Mouse (Mus musculus) macrophage (primary cell): ENCODE data around the gene Spsb2. TPM values are rescaled to one million over a fixed set of nuclear protein-coding genes. Genes with fewer than 3 reads are reported as not detected.
"Not testable (repeated sequence)": the region's sequence is repeated elsewhere in the genome, so short reads cannot be mapped to it uniquely, and the experiment has no call there.

Experiments
- H3K27ac ChIP-seq: fragments of 350-480 bp; formaldehyde crosslinking; 2 replicates; pipeline ENCODE4 v1.9.0; 2021
- H3K36me3 ChIP-seq: fragments of 350-480 bp; formaldehyde crosslinking; 2 replicates; pipeline ENCODE4 v1.9.0; 2021; ENCODE audit errors: inconsistent target
- H3K4me3 ChIP-seq: fragments of 350-480 bp; formaldehyde crosslinking; 2 replicates; pipeline ENCODE4 v1.9.0; 2021; ENCODE audit errors: inconsistent target
- H3K79me2 ChIP-seq: fragments of 350-480 bp; formaldehyde crosslinking; 2 replicates; pipeline ENCODE4 v1.9.0; 2021; ENCODE audit errors: inconsistent target
- WGBS: methylation state at CpG from one replicate; pipeline ENCODE4 v1.1.7; 2026; ENCODE audit warnings: inconsistent platforms; ENCODE audit not compliant: missing documents; 5-methylcytosine and 5-hydroxymethylcytosine counted together
- polyA plus RNA-seq: library from polyadenylated mRNA; stranded (reverse); fragments of 250-400 nt; gene quantifications from 3 replicates; pipeline ENCODE4 v1.2.4, GENCODE M21; 2018; ENCODE audit warnings: inconsistent platforms

Gene Spsb2
- polyA plus RNA-seq, 1 experiment from 2014 or later = 24.2 TPM

GRCm38 (mm10) chr6:124817125-124817524 lies 8.7 kb downstream of the Spsb2 start:
- WGBS = 98% methylated on average over 11 of the region's 11 CpGs
- H3K27ac ChIP-seq = no peak overlapping the region
- H3K79me2 ChIP-seq = peaks cover 18% of the 10 kb centered on the region
- H3K4me3 ChIP-seq = no peak overlapping the region
- peaks cover 54% of the 10 kb centered on the region for H3K36me3 ChIP-seq

DNA sequence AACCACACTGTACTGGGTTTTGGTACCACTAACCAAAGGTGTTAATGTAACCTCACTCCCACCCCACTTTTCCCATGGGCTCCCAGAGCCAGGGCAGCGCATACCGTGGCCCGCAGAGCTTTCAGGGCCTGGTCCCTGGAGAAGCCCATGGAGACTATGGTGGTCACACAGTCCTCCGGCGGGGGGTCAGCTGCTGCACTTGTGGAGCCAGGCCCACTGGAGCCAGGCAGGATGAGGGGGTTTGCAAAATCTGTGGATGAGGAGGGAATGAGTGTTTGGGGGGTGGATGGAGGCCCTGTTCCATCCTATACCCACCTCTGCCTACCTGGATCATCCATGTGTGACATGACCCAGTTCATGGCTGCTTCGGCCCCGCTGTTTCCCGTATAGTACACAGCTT lies 9.1 kb downstream of the Spsb2 start:
- H3K36me3 ChIP-seq = peaks cover 55% of the 10 kb centered on the region
- peak overlapping the region; percentile 32 for H3K27ac ChIP-seq
- no peak overlapping the region for H3K4me3 ChIP-seq
- peaks cover 14% of the 10 kb centered on the region for H3K79me2 ChIP-seq
- 67% methylated on average over 8 of the region's 8 CpGs for WGBS

GRCm38 (mm10) chr6:124817971-124818370 lies 9.5 kb downstream of the Spsb2 start:
- H3K79me2 ChIP-seq = peaks cover 10% of the 10 kb centered on the region
- H3K36me3 ChIP-seq = peaks cover 59% of the 10 kb centered on the region
- H3K4me3 ChIP-seq = no peak overlapping the region
- WGBS = 11% methylated on average over 8 of the region's 8 CpGs
- H3K27ac ChIP-seq = peak overlapping the region; percentile 46

GRCm38 (mm10) chr6:124820891-124821290 lies 12.4 kb downstream of the Spsb2 start:
- no peak overlapping the region for H3K4me3 ChIP-seq
- peaks cover 81% of the 10 kb centered on the region for H3K36me3 ChIP-seq
- no peak overlapping the region for H3K27ac ChIP-seq
- WGBS = 97% methylated on average over 5 of the region's 5 CpGs
- H3K79me2 ChIP-seq = peaks cover 6% of the 10 kb centered on the region

GRCm38 (mm10) chr6:124822049-124822448 lies 13.6 kb downstream of the Spsb2 start:
- Histone ChIP-seq H3K27ac (no peak overlapping the region), H3K79me2 (peaks cover 17% of the 10 kb centered on the region), H3K4me3 (no peak overlapping the region), H3K36me3 (peaks cover 80% of the 10 kb centered on the region)
- WGBS = 98% methylated on average over 4 of the region's 4 CpGs

GRCm38 (mm10) chr6:124828101-124828592 lies 19.7 kb downstream of the Spsb2 start:
- Histone ChIP-seq H3K36me3 (peaks cover 37% of the 10 kb centered on the region), H3K79me2 (peaks cover 61% of the 10 kb centered on the region), H3K27ac (peak overlapping the region; percentile 87), H3K4me3 (peak overlapping the region; percentile 97)
- WGBS = 21% methylated on average over 10 of the region's 10 CpGs

DNA sequence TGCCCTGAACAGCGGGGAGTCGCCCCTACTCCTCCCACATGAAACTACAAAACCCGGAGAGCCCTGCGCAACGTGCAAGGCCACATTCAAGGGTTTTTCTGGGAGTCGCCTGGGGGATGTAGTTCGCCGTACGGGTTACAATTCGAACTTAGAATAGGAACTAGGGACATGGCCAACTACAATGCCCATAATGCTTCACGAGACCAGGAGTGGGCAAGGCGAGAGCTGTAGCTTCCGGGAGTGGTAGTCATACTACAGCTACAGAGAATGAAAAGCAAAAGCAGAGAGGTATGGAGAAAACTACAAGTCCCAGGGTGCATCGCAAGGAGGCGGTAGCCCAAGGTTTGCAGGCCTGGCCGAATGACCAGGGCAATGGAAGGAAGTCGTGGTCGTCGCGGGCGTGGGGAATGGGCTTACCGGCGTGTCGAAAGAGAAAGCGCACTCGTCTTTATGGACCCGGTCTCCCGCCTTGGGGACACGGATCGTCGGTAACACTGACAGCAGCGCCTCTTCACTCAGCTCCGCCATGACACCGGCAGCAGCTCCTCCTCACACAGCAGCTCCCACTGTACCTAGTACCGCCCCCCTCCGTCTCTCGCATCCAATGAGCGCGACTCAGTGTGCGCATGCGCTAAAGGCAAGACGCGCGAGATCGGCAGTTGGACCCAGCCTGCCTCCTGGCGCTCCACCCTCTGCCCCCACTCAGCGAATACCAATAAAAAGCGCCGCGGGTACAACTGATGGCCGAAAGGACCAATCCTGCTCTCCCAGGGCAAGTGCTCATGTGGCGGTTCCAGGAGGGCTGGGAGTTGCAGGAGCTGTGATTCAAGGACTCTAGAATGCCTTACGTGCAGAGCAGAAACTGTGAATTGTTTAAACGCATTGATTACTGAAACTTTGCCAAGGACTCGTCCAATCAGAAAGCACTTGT lies 20.7 kb downstream of the Spsb2 start, which contains the start of the genes Usp5 and Cdca3:
Gene Usp5 (minus strand): TSS at position 617 of the 931 bp plus-strand sequence.
Gene Cdca3 (plus strand): TSS at position 680 of the 931 bp plus-strand sequence.
- peak within 1 kb of the TSS; percentile 97 for H3K4me3 ChIP-seq
- H3K79me2 ChIP-seq = peaks cover 61% of the 10 kb centered on the region
- H3K27ac ChIP-seq = peak within 1 kb of the TSS; percentile 87
- peaks cover 27% of the 10 kb centered on the region for H3K36me3 ChIP-seq
- WGBS = under 1% methylated on average over 55 of the region's 55 CpGs

GRCm38 (mm10) chr6:124829799-124830700 lies 21.6 kb downstream of the Spsb2 start:
- peak overlapping the region; percentile 87 for H3K27ac ChIP-seq
- H3K36me3 ChIP-seq = peaks cover 18% of the 10 kb centered on the region
- H3K79me2 ChIP-seq = peaks cover 61% of the 10 kb centered on the region
- H3K4me3 ChIP-seq = peak overlapping the region; percentile 97
- under 1% methylated on average over 38 of the region's 38 CpGs for WGBS

DNA sequence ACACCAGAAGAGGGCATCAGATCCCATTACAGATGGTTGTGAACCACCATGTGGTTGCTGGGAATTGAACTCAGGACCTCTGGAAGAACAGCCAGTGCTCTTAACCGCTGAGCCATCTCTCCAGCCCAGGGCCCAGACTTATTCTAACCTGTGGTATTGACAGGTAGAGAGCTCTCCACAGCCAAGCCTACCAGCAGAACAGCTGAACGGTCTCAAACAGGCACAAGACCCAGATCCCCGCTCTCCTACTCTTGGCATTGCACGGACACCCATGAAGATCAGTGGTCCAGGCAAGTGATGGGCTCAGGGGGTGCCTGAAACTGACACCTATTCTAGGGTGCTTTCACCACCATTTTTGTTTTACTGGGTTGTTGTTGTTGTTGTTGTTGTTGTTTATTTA lies 22.7 kb downstream of the Spsb2 start:
- Histone ChIP-seq H3K4me3 (peak overlapping the region; percentile 97), H3K27ac (0 out of 2 replicates have a peak overlapping the region, but pooled peaks have one; percentile 87), H3K79me2 (peaks cover 53% of the 10 kb centered on the region)
- 94% methylated on average over 4 of the region's 4 CpGs for WGBS
- not testable (repeated sequence) for H3K36me3 ChIP-seq

GRCm38 (mm10) chr6:124831649-124832048 lies 23.2 kb downstream of the Spsb2 start:
- H3K4me3 ChIP-seq = no peak overlapping the region

DNA sequence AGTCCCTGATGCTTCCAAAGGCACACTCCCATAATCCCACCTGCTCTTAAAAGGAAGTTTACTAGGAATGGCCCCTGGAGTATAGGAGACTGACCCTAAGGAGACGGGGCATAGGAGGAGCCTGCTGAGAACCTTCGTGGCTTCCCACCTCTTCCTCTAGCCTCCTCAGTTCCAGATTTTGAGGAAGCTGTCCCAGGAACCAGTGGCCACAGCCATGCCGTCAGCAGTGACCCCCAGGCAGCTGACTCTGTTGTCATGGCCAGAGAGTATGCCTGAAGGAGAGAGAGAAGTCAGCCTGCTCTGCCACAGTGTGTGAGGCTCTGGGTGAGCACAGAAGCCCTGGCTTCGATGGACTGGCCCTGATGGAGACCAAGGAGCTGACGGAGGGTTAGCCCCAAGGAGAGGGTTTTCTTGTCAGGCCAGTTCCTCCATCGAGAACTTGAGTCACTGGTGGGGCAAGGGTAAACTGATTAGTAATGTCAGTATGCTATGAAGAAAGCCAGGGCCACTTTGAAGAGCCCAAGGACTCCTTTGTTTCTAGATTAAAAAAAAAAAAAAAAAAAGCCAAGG lies 26.1 kb downstream of the Spsb2 start:
- H3K27ac ChIP-seq = peak overlapping the region; percentile 96
- no peak overlapping the region for H3K4me3 ChIP-seq
- no peaks in the 10 kb centered on the region for H3K36me3 ChIP-seq
- WGBS = 18% methylated on average over 4 of the region's 6 CpGs
- peaks cover 29% of the 10 kb centered on the region for H3K79me2 ChIP-seq

More at GRCm38 (mm10) chr6:124831649-124832048, 23.2 kb downstream of the Spsb2 start:
- peaks cover 2% of the 10 kb centered on the region; the same call in 1 of the 2 replicates for H3K36me3 ChIP-seq
- no peak overlapping the region for H3K27ac ChIP-seq
- 96% methylated on average over 8 of the region's 8 CpGs for WGBS
- peaks cover 48% of the 10 kb centered on the region for H3K79me2 ChIP-seq

DNA sequence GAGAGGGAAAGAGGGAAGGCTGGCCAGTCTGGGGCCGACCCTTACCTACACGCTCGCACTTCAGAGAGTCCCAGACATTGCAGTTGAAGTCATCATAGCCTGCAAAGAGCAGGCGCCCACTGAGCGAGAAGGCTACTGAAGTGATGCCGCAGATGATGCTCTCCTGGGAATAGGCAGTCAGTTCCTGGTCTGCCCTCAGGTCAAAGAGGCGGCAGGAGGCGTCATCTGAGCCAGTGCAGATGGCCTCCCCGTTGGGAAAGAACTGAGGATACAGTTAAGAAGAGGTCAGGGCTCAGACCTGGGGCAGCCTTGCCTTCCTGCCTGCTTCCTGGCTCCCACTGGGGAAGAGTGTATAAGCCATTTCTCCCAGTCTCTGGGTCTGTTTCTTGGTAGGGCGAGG lies 27.1 kb downstream of the Spsb2 start:
- WGBS = 94% methylated on average over 10 of the region's 10 CpGs
- Histone ChIP-seq H3K27ac (peak overlapping the region; percentile 96), H3K79me2 (peaks cover 24% of the 10 kb centered on the region), H3K4me3 (no peak overlapping the region), H3K36me3 (no peaks in the 10 kb centered on the region)

GRCm38 (mm10) chr6:124836411-124836810 lies 27.9 kb downstream of the Spsb2 start:
- 91% methylated on average over 7 of the region's 7 CpGs for WGBS
- Histone ChIP-seq H3K79me2 (peaks cover 15% of the 10 kb centered on the region), H3K4me3 (no peak overlapping the region), H3K36me3 (no peaks in the 10 kb centered on the region), H3K27ac (no peak overlapping the region)

GRCm38 (mm10) chr6:124839805-124840204 lies 31.3 kb downstream of the Spsb2 start:
- Histone ChIP-seq H3K36me3 (no peaks in the 10 kb centered on the region; the same call in 1 of the 2 replicates), H3K4me3 (no peak overlapping the region), H3K79me2 (no peaks in the 10 kb centered on the region), H3K27ac (no peak overlapping the region)
- WGBS = 49% methylated on average over 6 of the region's 8 CpGs
